ENCODE assay signal across 8 mouse cellular contexts in the genomic region with DNA sequence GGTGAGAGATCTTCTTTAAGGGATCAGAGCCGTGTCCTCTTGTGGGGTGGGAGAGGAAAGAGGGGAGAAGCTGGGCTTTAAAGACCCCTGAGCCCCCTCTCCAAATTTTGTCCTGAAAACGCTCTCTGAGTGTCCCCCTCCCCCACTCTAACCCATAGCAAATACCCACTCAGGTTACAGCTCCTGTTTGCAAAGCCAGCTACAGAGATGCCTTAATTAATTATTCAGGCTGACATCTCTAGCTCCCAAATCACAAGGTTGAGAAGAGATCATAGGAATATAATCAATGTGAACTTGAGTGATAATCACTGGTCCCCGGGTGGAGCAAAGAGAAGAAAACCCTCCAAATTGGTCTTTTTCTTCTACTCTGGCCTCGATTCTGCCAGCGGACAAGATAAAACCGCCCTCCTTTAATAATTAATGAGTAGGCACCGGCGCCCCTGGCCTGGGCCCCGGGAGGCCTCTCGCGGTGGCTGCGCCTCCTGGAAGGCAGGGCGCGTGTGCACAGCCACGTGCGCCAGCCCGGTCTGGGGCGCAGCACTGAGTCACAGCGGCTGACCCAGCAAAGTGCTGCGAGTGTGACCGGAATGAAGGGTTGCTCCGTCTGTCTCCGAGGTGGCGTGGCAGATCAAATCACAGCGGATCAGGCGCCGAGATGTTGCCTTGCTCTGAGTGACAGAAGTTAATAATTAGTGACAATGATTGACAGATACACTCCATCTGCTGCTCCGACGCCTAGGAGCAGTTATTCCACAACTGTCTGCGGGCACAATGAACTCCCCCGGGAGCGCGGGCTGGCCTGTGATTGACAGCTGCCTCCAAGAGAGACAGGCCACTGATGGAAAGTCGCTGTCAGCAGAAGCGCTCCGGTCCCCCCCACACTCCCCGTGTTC.
DNase-seq lines count a peak whose midpoint lies in the region; ATAC-seq lines count a peak whose summit lies in the region.

No protein-coding gene starts in this region.

- intact Hi-C loops in gastrocnemius, postnatal 36 days (cut with DNase I): no loop called here

- H3K27me3 ChIP-seq in kidney, embryonic 14.5 days (ENCODE audit: control insufficient read depth, insufficient read depth, low read length): peaks cover 25% of the 10 kb centered on the region
- H3K27me3 ChIP-seq in liver, embryonic 12.5 days (replicated peaks): peaks cover 51% of the 10 kb centered on the region

- H3K9ac ChIP-seq in kidney, embryonic 14.5 days (ENCODE audit: low read depth, low read length): no peak overlapping the region
- no peak overlapping the region for H3K9ac ChIP-seq in liver, embryonic 12.5 days

- ATAC-seq in kidney, embryonic 14.5 days (ENCODE audit: low FRiP score, low TSS enrichment): peak; percentile 93
- peak; percentile 49 for ATAC-seq in liver, embryonic 12.5 days

- WGBS in kidney, embryonic 14.5 days: 2% methylated on average over 37 of the region's 37 CpGs
- WGBS in liver, embryonic 12.5 days (ENCODE audit: insufficient replicate concordance): 3% methylated on average over 37 of the region's 37 CpGs

- no peak overlapping the region for H3K27ac ChIP-seq in kidney, embryonic 14.5 days (ENCODE audit: low read depth, low read length)
- H3K27ac ChIP-seq in liver, embryonic 12.5 days: no peak overlapping the region

- peak overlapping the region; percentile 25 for H3K4me3 ChIP-seq in kidney, embryonic 14.5 days (ENCODE audit: low read length)
- peak overlapping the region; percentile 14; the same call in 1 of the 2 replicates for H3K4me3 ChIP-seq in liver, embryonic 12.5 days

- H3K4me2 ChIP-seq in kidney, embryonic 14.5 days (replicated peaks; ENCODE audit: low read depth, low read length): peak overlapping the region; percentile 45
- peak overlapping the region; percentile 53 for H3K4me2 ChIP-seq in liver, embryonic 12.5 days

- no peaks in the 10 kb centered on the region for H3K9me3 ChIP-seq in kidney, embryonic 14.5 days (ENCODE audit: control insufficient read depth, low read length)
- no peaks in the 10 kb centered on the region for H3K9me3 ChIP-seq in liver, embryonic 12.5 days (replicated peaks)

- DNase-seq in gastrocnemius, postnatal 10 days: peak; percentile 12
- no peak for DNase-seq in gastrocnemius, postnatal 36 days
- peak; percentile 75 for DNase-seq in adrenal gland, postnatal 25 days
- peak; percentile 7 for DNase-seq in gastrocnemius, postnatal 25 days
- peak; percentile 13 to 23 for DNase-seq in right cerebral cortex, adult 2 months (ENCODE audit: low spot score in 2 of 2)
- no peak for DNase-seq in thymus, postnatal 10 days (ENCODE audit: low spot score in 2 of 2)

- peaks cover 7% of the 10 kb centered on the region for H3K4me1 ChIP-seq in kidney, embryonic 14.5 days (ENCODE audit: control insufficient read depth, insufficient read depth, low read length)
- no peaks in the 10 kb centered on the region for H3K4me1 ChIP-seq in liver, embryonic 12.5 days

- H3K36me3 ChIP-seq in kidney, embryonic 14.5 days (ENCODE audit: control insufficient read depth, insufficient read depth, low read length): no peaks in the 10 kb centered on the region
- H3K36me3 ChIP-seq in liver, embryonic 12.5 days: no peaks in the 10 kb centered on the region

Comparison
In these comparisons a context has a peak if more than half of its experiments do, and no peak if none do; other contexts are left out.
1. DNase-seq: peak in gastrocnemius, postnatal 10 days (single experiment), adrenal gland, postnatal 25 days (single experiment), gastrocnemius, postnatal 25 days (single experiment) and right cerebral cortex, adult 2 months (2 of 2); none in gastrocnemius, postnatal 36 days (0 of 2) and thymus, postnatal 10 days (0 of 2).